Mouse (Mus musculus): Measurements from ENCODE around the gene Slc39a10.

The Slc39a10 gene

DNA sequence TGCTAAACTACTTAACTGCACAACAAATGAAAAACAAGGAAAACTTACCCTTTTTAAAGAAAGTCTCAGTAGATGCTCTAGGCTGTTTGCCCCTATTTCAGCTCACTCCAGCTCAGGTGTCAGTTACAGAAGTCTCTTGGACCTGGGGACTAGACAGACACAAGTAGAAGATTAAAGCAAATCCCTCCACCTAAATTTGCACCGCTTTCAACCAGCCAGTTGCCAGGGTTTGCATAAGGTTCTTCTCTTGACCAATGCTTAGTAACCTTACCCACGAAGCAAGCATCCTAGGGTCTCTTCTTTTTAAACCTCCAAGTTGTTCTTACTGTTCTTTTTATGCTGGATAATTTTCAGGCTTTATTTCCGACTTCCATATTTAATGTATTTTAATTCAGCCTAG is at the start of gene Slc39a10:
Gene Slc39a10 (minus strand): TSS at position 101 of the 400 bp plus-strand sequence.
- no peak for DNase-seq (ENCODE audit: low spot score in 2 of 2)

DNA sequence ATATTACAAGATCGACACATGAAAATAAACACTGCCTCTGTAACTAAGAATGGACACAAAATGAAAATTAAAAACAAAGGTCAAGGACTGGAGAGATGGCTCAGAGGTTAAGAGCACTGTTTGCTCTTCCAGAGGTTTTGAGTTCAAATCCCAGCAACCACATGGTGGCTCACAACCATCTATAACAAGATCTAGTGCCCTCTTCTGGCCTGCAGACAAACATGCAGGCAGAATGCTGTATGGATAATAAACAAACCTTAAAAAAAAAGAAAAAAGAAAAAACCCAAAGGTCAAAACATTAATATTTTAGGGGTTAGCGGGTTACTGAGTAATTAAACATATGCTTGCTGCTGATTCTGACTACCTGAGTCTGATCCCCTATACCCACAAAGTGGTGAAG is 46.6 kb upstream of the Slc39a10 start:
- no peak for DNase-seq (ENCODE audit: low spot score in 2 of 2)

DNA sequence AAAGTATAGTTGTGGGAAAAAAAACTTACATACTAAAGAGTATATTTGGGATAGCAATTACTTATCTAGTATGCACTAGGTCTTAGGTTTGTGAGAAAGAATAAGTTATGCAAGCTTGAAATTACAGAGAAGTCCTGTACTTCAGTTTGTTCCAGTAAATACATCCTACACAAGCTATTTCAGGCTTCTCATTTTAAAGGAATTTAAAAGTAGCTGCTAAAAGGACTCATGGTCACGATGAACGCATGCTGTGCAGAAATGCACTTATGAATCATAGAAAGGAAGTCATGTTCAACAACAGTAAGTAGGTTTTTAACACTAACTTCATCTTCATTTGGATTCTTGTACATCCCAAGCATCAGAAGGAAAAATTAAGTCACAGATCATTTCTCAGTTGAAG is 45.0 kb upstream of the Slc39a10 start:
- no peak for DNase-seq (ENCODE audit: low spot score in 2 of 2)

DNA sequence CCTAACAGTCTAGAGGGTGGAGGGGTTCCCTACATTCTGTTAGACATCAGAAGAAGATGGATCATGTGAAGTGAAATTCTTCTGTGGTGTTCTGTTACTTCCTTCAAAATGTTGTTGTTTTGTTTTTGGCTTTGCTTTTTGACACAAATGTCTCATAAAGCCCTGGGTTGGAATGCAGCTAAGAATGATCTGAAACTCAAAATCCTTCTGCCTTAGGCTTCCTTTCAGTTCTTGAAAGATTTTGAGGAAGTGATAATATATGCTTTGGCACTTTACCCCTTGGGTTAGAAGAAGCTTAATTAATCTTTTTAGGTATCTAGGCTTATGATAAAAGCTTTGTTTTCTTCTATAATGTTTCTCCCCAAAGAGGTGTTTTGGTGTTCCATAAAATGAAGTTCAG is 34.5 kb upstream of the Slc39a10 start:
- DNase-seq (ENCODE audit: low spot score in 2 of 2): no peak

DNA sequence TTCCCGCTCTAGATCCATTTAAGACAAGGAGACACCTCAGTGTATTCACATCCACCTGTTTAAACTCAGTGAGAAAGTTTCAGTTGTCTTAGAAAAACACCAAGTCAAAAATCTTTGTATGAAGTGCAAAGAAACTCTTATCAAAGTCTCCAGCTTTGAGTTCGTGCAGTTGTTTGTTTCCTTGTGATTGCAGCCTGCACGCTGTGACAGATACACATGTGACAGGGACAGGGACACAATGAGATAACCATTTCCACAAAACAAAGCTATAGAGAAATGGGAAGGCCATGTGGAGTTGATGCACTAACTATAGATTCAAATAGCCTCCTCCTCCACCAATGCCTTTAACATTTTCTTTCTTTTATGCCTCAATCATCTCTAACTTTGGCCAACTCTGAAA is 33.6 kb upstream of the Slc39a10 start:
- no peak for DNase-seq (ENCODE audit: low spot score in 2 of 2)

DNA sequence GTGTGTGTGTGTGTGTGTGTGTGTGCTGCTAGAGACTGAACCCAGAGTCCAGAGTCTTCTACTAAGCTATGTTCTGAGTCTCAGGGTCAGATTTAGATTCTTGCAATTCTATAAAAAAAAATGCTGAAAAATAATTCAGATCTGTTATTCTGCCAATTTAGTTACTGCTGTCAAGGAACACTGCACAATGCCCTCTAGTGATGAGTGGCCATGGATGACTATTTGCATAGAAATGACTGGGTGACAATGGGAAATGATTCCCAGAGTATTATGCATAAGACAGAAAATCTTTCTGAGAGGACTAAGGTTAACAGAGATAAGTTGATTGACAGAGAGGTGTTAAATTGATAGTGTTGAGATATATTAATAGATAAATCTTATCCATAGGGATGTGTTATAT is 32.3 kb upstream of the Slc39a10 start:
- no peak for DNase-seq (ENCODE audit: low spot score in 2 of 2)

DNA sequence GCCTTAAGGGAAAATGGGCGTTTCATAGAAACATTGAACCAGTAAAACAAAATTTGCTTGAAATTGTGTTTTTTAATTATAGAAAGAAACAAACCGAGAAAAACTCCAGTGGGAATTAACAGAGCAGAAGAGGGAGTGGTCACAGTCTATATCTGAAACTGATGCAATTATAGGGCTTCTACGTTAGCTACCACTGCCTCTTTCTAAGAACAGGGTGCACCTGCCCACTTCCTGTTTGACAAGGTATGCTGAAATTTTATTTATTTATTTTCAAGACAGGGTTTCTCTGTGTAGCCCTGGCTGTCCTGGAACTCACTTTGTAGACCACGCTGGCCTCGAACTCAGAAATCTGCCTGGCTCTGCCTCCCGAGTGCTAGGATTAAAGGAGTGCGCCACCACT is 30.3 kb upstream of the Slc39a10 start:
- no peak for DNase-seq (ENCODE audit: low spot score in 2 of 2)

DNA sequence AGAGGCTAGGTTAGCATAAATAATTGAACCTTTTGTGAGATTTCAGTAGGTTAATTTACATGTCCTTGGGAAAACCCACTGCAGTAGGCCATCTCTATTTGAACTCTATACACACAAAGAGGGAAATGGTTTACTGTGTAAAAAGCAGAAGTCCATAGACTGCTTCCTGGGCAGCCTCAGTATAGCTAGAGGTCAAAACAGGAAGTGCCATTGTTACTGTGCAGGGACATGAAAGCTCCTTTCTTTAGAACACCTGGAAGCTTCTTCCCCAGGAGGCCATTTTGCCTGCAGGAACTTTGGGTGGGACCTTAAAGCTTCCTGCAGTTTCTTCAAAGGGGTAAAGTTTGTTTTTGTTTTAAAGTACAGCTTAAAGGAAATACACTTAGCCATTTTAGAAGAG is 29.0 kb upstream of the Slc39a10 start:
- DNase-seq (ENCODE audit: low spot score in 2 of 2): peak; percentile 13 to 38

DNA sequence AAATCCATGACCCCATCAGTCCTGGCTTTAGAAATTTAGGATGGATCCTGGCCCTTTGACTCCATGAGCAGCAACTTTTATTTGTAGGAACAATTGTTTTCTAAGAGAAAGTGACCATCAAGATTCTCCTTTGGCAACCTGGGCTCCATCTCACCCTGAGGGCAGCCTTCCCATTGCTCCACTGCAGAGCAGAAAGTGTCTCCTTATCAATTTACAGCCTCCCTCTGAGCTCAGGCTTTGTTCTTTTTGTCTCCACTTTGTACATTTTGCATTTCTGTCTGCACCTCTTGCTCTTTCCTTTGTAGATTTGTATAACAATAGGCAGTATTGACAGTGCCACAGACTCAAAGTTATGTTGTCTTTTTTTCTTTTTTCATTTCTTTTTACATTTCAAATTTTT is 23.6 kb upstream of the Slc39a10 start:
- no peak for DNase-seq (ENCODE audit: low spot score in 2 of 2)

DNA sequence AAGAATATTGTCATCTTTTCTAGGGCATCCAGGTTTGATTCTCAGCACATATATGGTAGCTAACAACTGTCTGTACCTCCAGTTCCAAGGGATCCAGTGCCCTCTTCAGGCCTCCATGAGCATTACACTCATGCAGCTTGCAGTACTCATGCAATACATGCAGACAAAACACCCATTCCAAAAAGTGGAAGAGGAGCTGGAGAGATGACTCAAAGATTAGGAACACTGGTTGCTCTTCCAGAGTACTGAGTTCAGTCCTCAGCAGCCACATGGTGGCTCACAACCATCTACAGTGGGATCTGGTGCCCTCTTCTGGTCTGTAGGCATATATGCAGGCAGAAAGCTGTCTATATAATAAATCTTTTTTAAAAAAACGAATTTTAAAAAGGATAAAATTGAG is 21.7 kb upstream of the Slc39a10 start:
- no peak for DNase-seq (ENCODE audit: low spot score in 2 of 2)

DNA sequence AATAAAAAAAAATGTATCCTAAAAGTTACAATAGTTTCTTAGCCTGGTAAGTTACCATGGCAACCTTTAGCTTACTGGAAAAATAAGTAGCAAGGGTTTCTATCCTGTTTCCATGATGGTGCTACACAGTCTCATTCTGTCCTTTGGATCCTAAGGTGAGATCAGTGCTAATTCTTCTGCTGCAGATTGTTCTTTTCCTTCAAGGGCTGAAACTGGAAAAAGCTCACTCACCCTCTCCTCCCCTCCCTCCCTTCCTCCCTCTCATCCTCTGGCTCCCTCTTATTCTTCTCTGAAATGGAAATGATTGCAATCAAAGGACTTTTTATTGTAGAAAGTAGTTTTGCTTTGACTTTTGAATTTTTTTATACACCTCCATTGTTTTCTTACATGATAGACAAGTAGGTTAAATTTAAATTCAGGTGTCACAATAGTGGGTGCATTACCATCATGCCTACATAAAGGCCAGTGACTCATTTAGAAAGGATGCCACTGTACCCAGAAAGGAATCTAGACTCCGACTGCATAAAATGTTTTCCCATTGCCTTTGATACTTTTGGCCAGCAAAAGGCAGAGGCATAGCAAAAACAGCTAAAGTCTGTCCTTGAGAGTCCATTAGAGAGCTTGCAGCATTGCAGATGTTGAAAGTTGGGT is 20.0 kb upstream of the Slc39a10 start:
- DNase-seq (ENCODE audit: low spot score in 2 of 2): no peak

DNA sequence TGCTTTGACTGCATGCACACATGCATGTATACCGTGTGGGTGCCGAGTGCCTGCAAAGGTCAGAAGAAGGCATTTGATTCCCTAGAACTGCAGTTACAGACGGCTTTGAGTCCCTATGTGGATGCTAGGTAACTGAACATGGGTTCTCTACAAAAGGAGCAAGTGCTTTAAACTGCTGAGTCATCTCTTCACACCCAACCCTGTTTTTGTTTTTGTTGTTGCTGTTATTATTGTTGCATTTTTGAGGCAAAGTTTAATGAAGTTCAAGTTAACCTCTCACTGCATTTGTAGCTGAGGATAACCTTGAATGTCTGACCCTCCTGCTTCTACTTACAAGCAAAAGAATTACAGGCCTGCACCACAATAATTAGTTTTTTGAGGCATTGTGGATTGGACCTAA is 17.5 kb upstream of the Slc39a10 start:
- DNase-seq (ENCODE audit: low spot score in 2 of 2): no peak

DNA sequence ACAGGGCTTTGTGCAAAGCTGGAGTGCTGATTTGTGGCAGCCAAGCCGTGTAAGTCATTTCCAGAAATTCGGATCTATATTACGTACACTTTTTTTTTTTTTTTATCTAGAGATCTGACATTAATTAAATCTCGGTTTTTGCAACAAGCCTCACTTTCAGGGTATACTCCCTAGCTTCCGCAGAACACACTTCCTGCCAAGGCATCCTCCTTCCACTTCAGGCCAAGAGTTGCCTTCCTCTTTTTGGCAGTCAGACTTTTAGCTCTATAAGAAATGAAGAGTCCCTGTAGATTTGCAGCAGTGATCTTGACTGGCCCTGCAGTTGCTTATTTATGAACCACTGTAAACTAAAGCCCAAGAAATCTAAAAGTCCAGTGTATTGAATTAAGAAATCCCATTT is 13.1 kb upstream of the Slc39a10 start:
- DNase-seq (ENCODE audit: low spot score in 2 of 2): peak in 1 of 2 experiments; percentile 16

DNA sequence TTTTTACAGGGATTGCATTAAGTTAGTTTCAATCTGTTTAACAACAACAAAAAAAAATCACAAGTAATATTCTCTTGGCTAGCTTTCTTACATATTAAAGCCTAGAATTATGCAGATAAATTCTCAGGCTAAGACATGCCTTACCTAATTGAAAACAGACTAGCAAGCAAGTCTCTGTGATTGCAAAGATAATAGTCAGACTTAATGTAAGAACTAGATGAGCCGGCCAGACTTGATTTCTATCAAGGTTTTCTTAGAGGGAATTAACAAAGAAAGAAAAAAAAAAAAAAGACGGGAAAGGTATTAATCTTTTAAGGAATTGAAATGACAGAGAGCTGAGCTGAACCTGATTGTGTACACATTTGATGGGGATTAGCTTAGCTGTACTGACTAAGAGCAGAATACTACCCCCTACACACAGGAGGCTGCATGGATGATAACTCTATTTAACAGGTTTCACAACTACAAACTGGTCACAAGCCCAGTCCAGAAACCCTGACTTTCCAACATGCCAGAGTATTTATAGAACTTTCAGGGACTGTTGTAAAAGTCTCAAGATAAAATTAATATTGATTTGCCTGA is 9.5 kb upstream of the Slc39a10 start:
- no peak for DNase-seq (ENCODE audit: low spot score in 2 of 2)

DNA sequence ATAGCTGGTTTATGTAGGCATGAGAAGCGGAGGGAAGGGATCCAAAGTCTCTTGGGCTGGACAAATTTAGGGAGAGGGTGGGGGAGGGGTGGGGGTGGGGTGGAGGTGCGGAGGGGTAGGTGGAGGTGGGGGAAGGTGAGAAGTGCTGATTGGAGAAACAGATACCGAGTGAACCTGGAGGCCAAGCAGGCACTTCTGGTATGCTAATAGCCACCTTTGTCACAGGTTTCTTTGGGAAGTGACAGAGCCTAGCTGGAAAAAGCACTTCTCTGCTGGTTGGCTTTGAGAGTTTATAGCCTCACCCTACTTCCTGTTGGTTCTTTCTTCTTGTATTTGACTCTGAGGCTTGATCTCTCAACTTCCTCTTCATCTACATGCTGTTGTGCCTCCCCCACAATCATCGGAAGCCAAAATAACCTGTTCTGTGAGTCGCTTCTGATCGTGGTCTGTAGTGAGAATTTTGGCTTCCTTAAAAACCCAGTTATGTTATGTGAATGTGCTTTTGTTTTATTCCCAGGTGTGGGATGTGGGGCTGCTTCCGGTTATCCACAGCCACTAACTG is 1.7 kb upstream of the Slc39a10 start:
- peak in 1 of 2 experiments; percentile 5 for DNase-seq (ENCODE audit: low spot score in 2 of 2)

DNA sequence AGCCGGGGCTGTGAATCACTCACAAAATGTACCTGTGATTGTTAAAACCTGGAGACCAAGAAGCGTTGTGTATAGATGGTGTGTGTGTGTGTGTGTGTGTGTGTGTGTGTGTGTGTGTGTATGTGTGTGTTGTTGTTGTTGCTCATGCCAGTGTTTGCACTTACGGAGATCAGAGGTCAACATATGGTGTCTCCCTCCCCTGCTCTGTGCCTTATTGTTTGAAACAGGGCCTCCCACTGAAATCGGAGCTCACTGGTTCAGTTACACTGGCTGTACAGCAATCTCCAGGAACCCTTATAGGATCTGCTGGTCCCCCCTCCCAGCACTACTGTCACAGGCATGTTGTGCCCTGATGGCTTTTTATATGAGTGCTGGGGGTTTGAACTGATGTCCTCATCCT is 3.9 kb downstream of the Slc39a10 start:
- no peak for DNase-seq (ENCODE audit: low spot score in 2 of 2)

DNA sequence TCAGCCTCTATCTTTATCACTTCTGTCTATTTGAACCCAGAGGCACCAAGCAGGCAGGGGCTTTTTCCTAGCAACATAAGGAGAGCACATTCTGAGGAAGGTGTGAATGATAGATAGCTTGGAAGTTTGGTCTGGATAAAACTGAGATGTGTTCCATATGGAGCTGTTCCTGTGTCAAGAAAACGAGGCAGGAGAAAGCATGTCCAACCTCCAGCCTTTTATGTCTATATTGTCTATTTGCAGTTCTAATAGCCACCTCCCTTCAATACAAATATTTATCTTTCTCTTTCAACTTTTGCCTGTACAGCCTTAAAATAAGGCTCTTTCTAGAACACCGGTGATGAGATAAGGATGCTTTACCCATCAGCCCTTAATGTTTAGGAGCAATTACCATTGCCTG is 4.3 kb downstream of the Slc39a10 start:
- DNase-seq (ENCODE audit: low spot score in 2 of 2): no peak

DNA sequence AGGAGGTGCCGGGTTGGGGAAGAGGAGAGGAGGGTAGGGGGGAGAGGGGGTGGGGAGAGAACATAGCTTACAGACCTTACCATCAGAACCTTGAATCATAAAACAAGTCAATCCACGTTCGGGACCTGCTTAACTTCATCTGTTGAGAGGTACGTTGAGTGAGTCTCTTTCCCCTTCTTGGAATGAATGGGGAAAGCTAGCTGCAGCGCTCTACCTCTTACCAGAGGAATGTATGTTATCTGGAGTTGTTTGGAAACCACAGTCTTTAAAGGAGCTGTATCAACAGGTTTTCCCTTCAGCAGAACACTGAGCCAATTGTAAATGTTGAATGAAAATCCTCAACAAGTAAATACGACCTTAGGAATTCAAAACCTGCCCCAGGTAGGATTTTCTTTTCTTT is 4.7 kb downstream of the Slc39a10 start:
- DNase-seq (ENCODE audit: low spot score in 2 of 2): no peak

DNA sequence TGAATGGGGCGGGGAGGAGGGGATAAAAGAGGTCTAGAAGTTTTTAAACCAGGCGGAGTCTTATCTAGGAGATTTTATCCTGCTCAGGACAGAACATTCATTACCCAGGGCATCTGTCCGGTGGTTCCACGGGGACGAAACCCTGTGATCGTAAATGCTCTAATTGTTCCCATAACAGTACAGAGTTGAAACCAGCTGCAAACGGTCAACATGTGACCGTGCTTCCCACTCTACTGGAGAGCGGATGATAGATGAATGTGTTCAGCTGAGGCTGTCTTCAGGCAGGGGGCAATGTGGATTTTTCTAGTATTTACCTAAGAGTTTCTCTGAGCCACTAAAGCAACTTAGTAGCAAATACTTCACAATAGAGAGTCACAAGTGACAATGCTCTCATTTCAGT is 6.6 kb downstream of the Slc39a10 start:
- no peak for DNase-seq (ENCODE audit: low spot score in 2 of 2)

DNA sequence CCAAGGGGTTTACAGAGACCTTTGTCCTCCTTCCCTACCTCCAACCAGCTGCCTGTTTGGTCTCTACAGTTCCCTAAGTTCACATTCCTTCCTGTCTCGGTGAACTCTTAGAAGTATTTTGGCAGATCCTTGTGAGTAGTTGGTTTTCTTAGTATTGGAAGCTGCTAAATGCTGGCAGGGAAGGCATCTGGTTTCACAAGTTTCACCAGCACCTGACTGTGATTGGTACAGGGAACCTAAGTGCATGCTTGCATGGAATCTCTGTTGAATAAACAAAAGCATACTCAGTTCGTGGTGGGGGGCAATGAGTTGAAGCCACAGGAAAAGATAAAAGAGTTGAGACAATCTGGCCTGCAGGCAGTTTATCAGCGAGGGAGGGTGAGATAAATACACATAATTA is 7.4 kb downstream of the Slc39a10 start:
- DNase-seq (ENCODE audit: low spot score in 2 of 2): no peak

DNA sequence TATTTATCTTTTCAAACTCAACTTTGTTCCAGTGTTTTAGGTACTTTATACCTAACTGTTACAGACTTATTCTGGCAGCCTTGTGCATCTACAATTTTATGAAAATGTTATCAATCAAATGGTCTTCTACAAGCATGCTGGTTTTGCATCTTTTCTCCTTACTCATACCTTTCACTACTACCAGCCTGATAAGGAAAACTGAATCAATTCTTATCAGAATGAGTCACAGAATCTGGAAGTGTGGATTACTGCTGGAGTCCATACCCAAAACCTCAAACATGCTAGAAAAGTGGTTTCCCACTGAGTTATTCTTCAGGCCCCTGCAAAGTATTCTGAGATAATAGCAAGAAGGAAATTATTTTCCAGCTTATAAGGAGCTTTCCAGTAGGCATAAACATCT is 12.7 kb downstream of the Slc39a10 start:
- DNase-seq (ENCODE audit: low spot score in 2 of 2): no peak

DNA sequence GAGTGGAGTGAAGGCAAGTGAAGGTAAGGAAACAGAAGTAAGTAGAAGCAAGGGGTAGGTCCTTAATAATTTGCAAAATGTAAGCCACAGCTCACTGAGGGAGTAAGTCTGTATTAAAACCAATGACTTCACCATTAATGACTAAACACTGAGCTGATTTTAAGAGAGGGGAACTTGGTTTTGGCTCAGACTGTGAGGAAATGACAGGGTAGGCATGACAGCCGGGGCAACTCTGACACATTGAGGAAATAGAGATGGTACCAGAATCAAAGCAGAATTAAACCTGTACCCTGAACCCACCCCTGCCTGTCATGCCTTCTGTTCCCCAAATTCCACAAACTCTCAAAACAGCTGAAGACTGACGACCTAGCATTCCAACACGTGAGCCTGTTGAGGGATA is 18.9 kb downstream of the Slc39a10 start:
- no peak for DNase-seq (ENCODE audit: low spot score in 2 of 2)

DNA sequence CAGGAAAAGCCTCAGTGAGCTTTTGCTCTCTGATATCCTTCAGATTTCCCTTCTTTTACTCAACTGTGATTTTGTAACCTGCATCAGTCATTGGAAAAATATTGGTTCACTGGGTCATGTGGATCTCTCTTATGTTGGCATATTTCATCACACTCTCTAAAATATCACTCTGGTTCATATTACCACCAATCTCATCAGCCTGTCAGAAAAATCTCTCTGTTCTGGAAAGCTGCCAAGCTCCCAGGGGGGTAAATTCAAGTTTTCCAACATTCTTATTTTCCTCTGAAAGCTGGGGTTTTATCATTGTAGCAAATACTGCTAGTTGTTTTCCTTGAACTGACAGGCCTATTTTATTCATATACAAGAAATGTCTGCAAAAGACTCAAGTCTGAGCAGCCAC is 22.9 kb downstream of the Slc39a10 start:
- no peak for DNase-seq (ENCODE audit: low spot score in 2 of 2)

All from heart, adult 9 months (tissue).